Mouse (Mus musculus): ENCODE measurements around the gene Afap1.

GRCm38 (mm10) chr5:35907633-35908426, 14.7 kb downstream of the Afap1 start:
- TF ChIP-seq CTCF (IDR thresholded peaks at IDR 0.05; ENCODE audit: borderline replicate concordance, insufficient read depth, low read length) (no peak), POLR2A (IDR thresholded peaks at IDR 0.05; ENCODE audit: low read depth, low read length) (no peak)

All from embryonic fibroblast, embryonic 13.5 days (primary cell).